Mouse (Mus musculus) midbrain, postnatal 0 days (tissue): ENCODE measurements at regions not wholly inside any gene's neighbourhood (a gene's known extent, or its start where the extent isn't known, plus 50 kb on each side); places are given as distances from the start of the nearest gene placed in this dataset.

Experiments
- ATAC-seq: fragments of 200-750 bp; cut with Nextera tagmentation; 2 replicates; pipeline ENCODE4 v1.8.0; 2017; ENCODE audit warnings: moderate number of reproducible peaks, mild to moderate bottlenecking, moderate TSS enrichment, moderate library complexity; ENCODE audit not compliant: low FRiP score
- DNase-seq: peaks from one replicate; pipeline ENCODE4 v3.0.0-alpha.2; 2015; ENCODE audit warnings: low spot score
- H3K27ac ChIP-seq: fragments of 300-500 bp; sonication (generic); 2 replicates; pipeline ENCODE4 v1.5.1; 2014; ENCODE audit warnings: low read depth, mild to moderate bottlenecking, low read length, mixed read lengths
- H3K27me3 ChIP-seq: fragments of 300-500 bp; sonication (generic); 2 replicates; pipeline ENCODE4 v1.6.1; 2014; ENCODE audit warnings: low read length, control low read depth, mixed read lengths; ENCODE audit not compliant: insufficient read depth
- H3K36me3 ChIP-seq: fragments of 300-500 bp; sonication (generic); 2 replicates; pipeline ENCODE4 v1.6.1; 2014; ENCODE audit warnings: low read length, control low read depth, mixed read lengths; ENCODE audit not compliant: insufficient read depth
- H3K4me1 ChIP-seq: fragments of 300-500 bp; sonication (generic); 2 replicates; pipeline ENCODE4 v1.6.1; 2014; ENCODE audit warnings: mild to moderate bottlenecking, control low read depth, antibody characterized with exemption, low read length, mixed read lengths; ENCODE audit not compliant: insufficient read depth
- H3K4me2 ChIP-seq: fragments of 300-500 bp; sonication (generic); 2 replicates; pipeline ENCODE4 v1.6.1; 2014; ENCODE audit warnings: low read depth, mild to moderate bottlenecking, low read length, mixed read lengths; ENCODE audit not compliant: poor library complexity, severe bottlenecking
- H3K4me3 ChIP-seq: fragments of 300-500 bp; sonication (generic); 2 replicates; pipeline ENCODE4 v1.5.1; 2014; ENCODE audit warnings: low read depth, mild to moderate bottlenecking, low read length, moderate library complexity
- H3K9ac ChIP-seq: fragments of 300-500 bp; sonication (generic); replicated peaks from 2 replicates; pipeline ENCODE4 v1.6.1; 2014; ENCODE audit warnings: mild to moderate bottlenecking, low read length, moderate library complexity, mixed read lengths; ENCODE audit not compliant: poor library complexity, severe bottlenecking
- H3K9me3 ChIP-seq: fragments of 300-500 bp; sonication (generic); 2 replicates; pipeline ENCODE4 v1.6.1; 2016; ENCODE audit warnings: low read length, control low read depth
- CTCF ChIP-seq: IDR thresholded peaks from 2 replicates; pipeline ENCODE4 v1.5.1; 2016; ENCODE audit warnings: antibody characterized with exemption, mild to moderate bottlenecking
- WGBS: fragments of 180-500 bp; shearing (Covaris S2); extraction: QIAGEN DNeasy Blood & Tissue Kit; methylation state at CpG from one replicate; pipeline ENCODE4 v1.1.7; 2014; 5-methylcytosine and 5-hydroxymethylcytosine counted together

DNA sequence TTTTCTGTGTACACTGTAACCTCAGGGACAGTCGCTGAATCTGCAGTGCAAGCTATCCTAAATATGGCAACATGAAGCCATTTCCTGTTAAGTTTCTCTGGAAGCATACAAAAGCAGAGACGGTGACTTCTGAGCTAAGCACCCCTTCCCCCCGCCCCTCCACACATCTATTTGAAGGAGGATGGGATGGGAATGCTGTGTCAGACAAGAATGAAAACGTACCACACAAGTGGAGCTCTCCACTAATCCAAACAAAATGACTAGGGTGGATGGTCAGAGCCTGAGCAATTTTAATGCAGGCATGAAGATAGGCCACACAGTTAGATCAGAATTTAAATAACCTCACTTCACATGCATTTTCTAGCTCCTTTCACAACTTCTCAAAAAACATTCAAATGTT is 936.6 kb downstream of the Gsdmc2 start:
- no peaks in the 10 kb centered on the region for H3K27me3 ChIP-seq
- no peak overlapping the region for H3K27ac ChIP-seq
- no peak overlapping the region for H3K9ac ChIP-seq
- TF ChIP-seq CTCF, result no peak
- H3K9me3 ChIP-seq, result no peaks in the 10 kb centered on the region
- WGBS, result 49% methylated on average over 4 of the region's 4 CpGs
- no peak overlapping the region for H3K4me2 ChIP-seq
- ATAC-seq, result no peak
- no peak for DNase-seq
- H3K4me1 ChIP-seq, result no peaks in the 10 kb centered on the region; the same call in 1 of the 2 replicates
- H3K4me3 ChIP-seq, result no peak overlapping the region
- no peaks in the 10 kb centered on the region for H3K36me3 ChIP-seq

DNA sequence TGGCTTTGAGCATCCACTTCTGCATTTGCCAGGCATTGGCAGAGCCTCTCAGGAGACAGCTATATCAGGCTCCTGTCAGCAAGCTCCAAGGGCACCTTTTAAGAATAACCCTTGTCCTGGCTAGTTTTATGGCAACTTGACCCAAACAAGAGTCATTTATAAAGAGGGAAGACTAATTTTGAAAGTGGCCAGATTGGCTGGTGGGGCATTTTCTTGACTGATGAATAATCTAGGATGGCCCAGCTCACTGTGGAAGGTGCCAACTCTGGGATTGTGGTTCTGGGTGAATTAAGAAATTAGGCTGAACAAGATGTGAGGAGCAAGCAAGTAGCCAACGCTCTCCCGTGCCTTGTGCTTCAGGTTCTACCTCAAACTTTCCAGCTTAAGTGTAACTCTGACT is 937.8 kb downstream of the Gsdmc2 start:
- WGBS, result 98% methylated on average over 2 of the region's 2 CpGs
- no peaks in the 10 kb centered on the region; the same call in 1 of the 2 replicates for H3K4me1 ChIP-seq
- no peak for ATAC-seq

GRCm38 (mm10) chr15:62903047-62903822 is 941.7 kb downstream of the Gsdmc2 start:
- no peak overlapping the region for H3K4me2 ChIP-seq
- no peak overlapping the region for H3K9ac ChIP-seq
- TF ChIP-seq CTCF, result no peak
- ATAC-seq (peak; percentile 91), DNase-seq (peak; percentile 98)
- H3K36me3 ChIP-seq, result no peaks in the 10 kb centered on the region
- no peaks in the 10 kb centered on the region; the same call in 1 of the 2 replicates for H3K4me1 ChIP-seq
- no peaks in the 10 kb centered on the region for H3K9me3 ChIP-seq
- H3K27ac ChIP-seq, result no peak overlapping the region; the same call in 1 of the 2 replicates
- 12% methylated on average over 17 of the region's 17 CpGs for WGBS
- H3K4me3 ChIP-seq, result no peak overlapping the region
- no peaks in the 10 kb centered on the region for H3K27me3 ChIP-seq

More for the DNA sequence above, 937.8 kb downstream of the Gsdmc2 start:
- Histone ChIP-seq H3K4me2 (no peak overlapping the region), H3K27ac (no peak overlapping the region), H3K9ac (no peak overlapping the region), H3K4me3 (no peak overlapping the region), H3K36me3 (no peaks in the 10 kb centered on the region), H3K9me3 (no peaks in the 10 kb centered on the region), H3K27me3 (no peaks in the 10 kb centered on the region)
- TF ChIP-seq CTCF, result no peak
- DNase-seq, result no peak

- Histone ChIP-seq H3K9ac (no peak overlapping the region), H3K9me3 (no peaks in the 10 kb centered on the region), H3K4me3 (no peak overlapping the region), H3K27ac (no peak overlapping the region), H3K4me2 (no peak overlapping the region), H3K36me3 (no peaks in the 10 kb centered on the region), H3K4me1 (no peaks in the 10 kb centered on the region; the same call in 1 of the 2 replicates), H3K27me3 (no peaks in the 10 kb centered on the region)
- TF ChIP-seq CTCF, result no peak
- 88% methylated on average over 4 of the region's 4 CpGs for WGBS
- DNase-seq, result no peak
- ATAC-seq, result no peak
Measured at GRCm38 (mm10) chr15:62901955-62902354, 943.0 kb downstream of the Gsdmc2 start.

DNA sequence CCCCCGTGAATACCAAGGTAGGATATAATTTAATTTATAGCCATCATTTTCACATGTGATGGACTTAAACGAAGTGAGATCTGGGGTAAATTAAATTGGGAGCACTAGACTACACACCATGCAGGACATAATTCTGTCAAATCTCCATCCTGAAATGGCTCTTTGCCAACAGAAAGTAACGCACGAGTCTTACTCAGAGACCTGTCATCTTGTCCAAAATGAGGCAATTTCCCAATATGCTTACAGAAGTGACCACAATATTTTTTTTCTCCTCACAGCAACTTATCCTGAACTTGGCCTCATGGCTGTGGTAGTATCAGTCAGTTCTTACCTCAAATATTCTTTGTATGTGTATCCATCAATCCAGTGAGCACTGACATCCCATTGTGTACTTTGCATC is 955.2 kb downstream of the Gsdmc2 start:
- Histone ChIP-seq H3K27me3 (no peaks in the 10 kb centered on the region), H3K4me2 (no peak overlapping the region), H3K9me3 (no peaks in the 10 kb centered on the region), H3K9ac (no peak overlapping the region), H3K4me3 (no peak overlapping the region), H3K27ac (no peak overlapping the region), H3K36me3 (no peaks in the 10 kb centered on the region), H3K4me1 (no peaks in the 10 kb centered on the region)
- no peak for TF ChIP-seq CTCF
- DNase-seq, result no peak
- WGBS, result 84% methylated on average over 4 of the region's 4 CpGs
- no peak for ATAC-seq

- no peak overlapping the region for H3K4me2 ChIP-seq
- no peak overlapping the region for H3K9ac ChIP-seq
- no peaks in the 10 kb centered on the region for H3K4me1 ChIP-seq
- 88% methylated on average over 4 of the region's 4 CpGs for whole genome bisulfite sequencing
- H3K4me3 ChIP-seq, result no peak overlapping the region
- no peak for TF ChIP-seq CTCF
- no peak for DNase-seq
- H3K9me3 ChIP-seq, result no peaks in the 10 kb centered on the region
- no peaks in the 10 kb centered on the region for H3K36me3 ChIP-seq
- no peaks in the 10 kb centered on the region for H3K27me3 ChIP-seq
- no peak overlapping the region for H3K27ac ChIP-seq
- ATAC-seq, result no peak
Measured at GRCm38 (mm10) chr15:62885331-62885730, 959.6 kb downstream of the Gsdmc2 start.
